22 mouse cellular contexts compared by ENCODE assay signal in genomic region chr7:43882811-43883210, GRCm38 (mm10). TPM values are rescaled to one million over a fixed set of nuclear protein-coding genes. Genes with fewer than 3 reads are reported as not detected.
A peak's percentile ranks its signal among the peaks of the same experiment; 100 is the strongest.
DNase-seq lines count a peak whose midpoint lies in the region; ATAC-seq and TF ChIP-seq lines count a peak whose summit lies in the region.
"Had no signal": no experiment of that assay in that cellular context is flagged by ENCODE, and none has a peak within 500 bp of the region (broad histone marks: within the 10 kb centered on the region; RNA-seq: fewer than 3 reads in every experiment).

No protein-coding gene starts in this region.

- H3K27ac ChIP-seq in gastrocnemius, adult 2 months, result peak overlapping the region; percentile 31
- H3K27ac ChIP-seq in heart, embryonic 10.5 days, result no peak overlapping the region
- H3K27ac ChIP-seq: embryonic facial prominence, embryonic 15.5 days; forebrain, embryonic 10.5 days; hindbrain, embryonic 14.5 days had no signal

- ATAC-seq in common myeloid progenitor, adult 5-6 weeks (replicated peaks; ENCODE audit: low read depth, poor library complexity, severe bottlenecking), result 0 out of 2 replicates have a peak, but pooled peaks have one; percentile 13
- ATAC-seq: forebrain, embryonic 14.5 days; intestine, embryonic 16.5 days had no signal

- TF ChIP-seq CTCF in gastrocnemius, adult 2 months (IDR thresholded peaks at IDR 0.05), result no peak

- DNase-seq in gastrocnemius, adult 2 months, result peak; percentile 24
- DNase-seq in gastrocnemius, adult 18-20 months (ENCODE audit: low spot score), result no peak
- DNase-seq in heart, adult 18-20 months, result peak; percentile 6 to 19
- no peak for DNase-seq in heart, embryonic 10.5 days (ENCODE audit: low spot score)
- peak; percentile 3 for DNase-seq in splenic B cell, adult 2 months (ENCODE audit: low read depth, low spot score)
- DNase-seq in layer of hippocampus, postnatal 25 days (ENCODE audit: extremely low spot score in 1 of 2, low spot score in 1 of 2), result no peak

- no peaks in the 10 kb centered on the region for H3K4me1 ChIP-seq in heart, embryonic 10.5 days

- intact Hi-C loops in gastrocnemius, adult 2 months (cut with DNase I), result no loop called here

- H3K4me3 ChIP-seq in gastrocnemius, adult 2 months, result no peak overlapping the region
- H3K4me3 ChIP-seq in heart, embryonic 10.5 days, result no peak overlapping the region
- H3K4me3 ChIP-seq: embryonic facial prominence, embryonic 15.5 days; erythroblast, embryonic 14.5 days had no signal

- H3K9me3 ChIP-seq in heart, embryonic 10.5 days, result no peaks in the 10 kb centered on the region
- H3K9me3 ChIP-seq: embryonic facial prominence, embryonic 15.5 days; forebrain, embryonic 10.5 days had no signal

- peaks cover 55% of the 10 kb centered on the region for H3K27me3 ChIP-seq in heart, embryonic 10.5 days (ENCODE audit: insufficient read depth, poor library complexity, severe bottlenecking)
- H3K27me3 ChIP-seq in splenic B cell, adult 2 months (ENCODE audit: control insufficient read depth, insufficient read depth, low read length, poor library complexity, severe bottlenecking), result no peaks in the 10 kb centered on the region
- H3K27me3 ChIP-seq: embryonic facial prominence, embryonic 15.5 days had no signal

- H3K36me3 ChIP-seq in heart, embryonic 10.5 days, result no peaks in the 10 kb centered on the region
- no peaks in the 10 kb centered on the region for H3K36me3 ChIP-seq in splenic B cell, adult 2 months (ENCODE audit: control insufficient read depth, insufficient read depth, low read length, poor library complexity, severe bottlenecking)
- H3K36me3 ChIP-seq: embryonic facial prominence, embryonic 15.5 days; forebrain, embryonic 10.5 days had no signal

- WGBS in heart, embryonic 10.5 days, result 23% methylated on average over 4 of the region's 4 CpGs

RNA-seq across cellular contexts. Expression of gene Klk4, which starts 1.9 kb away (rescaled TPM):
- not detected for total RNA-seq in gastrocnemius, adult 2 months (2021)
- total RNA-seq in gastrocnemius, adult 18-20 months (2021), result not detected
- total RNA-seq in heart, adult 18-20 months (2021), result not detected
- 0.10 TPM in 1 of 2 replicates, not detected in the other for polyA plus RNA-seq in heart, embryonic 10.5 days (2016; fragmentation: Nextera tagmentation; extraction: Ambion mirVana)
- not detected in 2 replicates for total RNA-seq in common myeloid progenitor, adult 5-6 weeks (2017)
- not detected for total RNA-seq in layer of hippocampus, postnatal 25 days (2021)
- total RNA-seq: adrenal gland, adult 8-10 months; adrenal gland, postnatal 36 days; gastrocnemius, postnatal 10 days; heart, postnatal 10 days; hematopoietic stem cell, adult 5-6 weeks had no signal
- polyA plus RNA-seq: C2C12; cerebellum, adult 2 months; embryonic facial prominence, embryonic 11.5 days; erythroblast, embryonic 14.5 days; forebrain, embryonic 10.5 days; heart, embryonic 14.5 days; intestine, embryonic 16.5 days had no signal

RNA-seq across cellular contexts. Expression of gene Klk5, which starts 41.0 kb away (rescaled TPM):
- total RNA-seq in gastrocnemius, adult 2 months (2021), result not detected
- not detected for total RNA-seq in gastrocnemius, adult 18-20 months (2021)
- total RNA-seq in heart, adult 18-20 months (2021), result not detected
- polyA plus RNA-seq in heart, embryonic 10.5 days (2016; fragmentation: Nextera tagmentation; extraction: Ambion mirVana), result 0.14 TPM in 1 of 2 replicates, not detected in the other
- not detected in 2 replicates for total RNA-seq in common myeloid progenitor, adult 5-6 weeks (2017)
- not detected for total RNA-seq in layer of hippocampus, postnatal 25 days (2021)
- total RNA-seq: adrenal gland, adult 8-10 months; adrenal gland, postnatal 36 days; gastrocnemius, postnatal 10 days; heart, postnatal 10 days; hematopoietic stem cell, adult 5-6 weeks had no signal
- polyA plus RNA-seq: C2C12; cerebellum, adult 2 months; embryonic facial prominence, embryonic 11.5 days; forebrain, embryonic 14.5 days; heart, embryonic 14.5 days; hindbrain, embryonic 14.5 days; intestine, embryonic 16.5 days had no signal

RNA-seq across cellular contexts. Expression of gene Klk15, which starts 50.7 kb away (rescaled TPM):
- total RNA-seq in gastrocnemius, adult 2 months (2021), result not detected
- total RNA-seq in gastrocnemius, adult 18-20 months (2021), result not detected
- not detected for total RNA-seq in heart, adult 18-20 months (2021)
- polyA plus RNA-seq in heart, embryonic 10.5 days (2016; fragmentation: Nextera tagmentation; extraction: Ambion mirVana), result not detected in 2 replicates
- total RNA-seq in common myeloid progenitor, adult 5-6 weeks (2017), result not detected in 2 replicates
- total RNA-seq in layer of hippocampus, postnatal 25 days (2021), result not detected
- total RNA-seq: adrenal gland, adult 8-10 months; adrenal gland, postnatal 36 days; gastrocnemius, postnatal 10 days; heart, postnatal 10 days; hematopoietic stem cell, adult 5-6 weeks had no signal
- polyA plus RNA-seq: C2C12; cerebellum, adult 2 months; embryonic facial prominence, embryonic 11.5 days; embryonic facial prominence, embryonic 15.5 days; erythroblast, embryonic 14.5 days; forebrain, embryonic 10.5 days; forebrain, embryonic 14.5 days; heart, embryonic 14.5 days; hindbrain, embryonic 14.5 days; intestine, embryonic 16.5 days had no signal

RNA-seq across cellular contexts. Expression of gene Klk6, which starts 58.5 kb away (rescaled TPM):
- not detected for total RNA-seq in gastrocnemius, adult 2 months (2021)
- not detected for total RNA-seq in gastrocnemius, adult 18-20 months (2021)
- total RNA-seq in heart, adult 18-20 months (2021), result not detected
- not detected in 2 replicates for polyA plus RNA-seq in heart, embryonic 10.5 days (2016; fragmentation: Nextera tagmentation; extraction: Ambion mirVana)
- not detected in 2 replicates for total RNA-seq in common myeloid progenitor, adult 5-6 weeks (2017)
- not detected for total RNA-seq in layer of hippocampus, postnatal 25 days (2021)
- total RNA-seq: adrenal gland, adult 8-10 months; adrenal gland, postnatal 36 days; gastrocnemius, postnatal 10 days; heart, postnatal 10 days; hematopoietic stem cell, adult 5-6 weeks had no signal
- polyA plus RNA-seq: embryonic facial prominence, embryonic 11.5 days; erythroblast, embryonic 14.5 days; forebrain, embryonic 10.5 days; forebrain, embryonic 14.5 days; heart, embryonic 14.5 days; hindbrain, embryonic 14.5 days; intestine, embryonic 16.5 days had no signal

Comparison
In these comparisons a context has a peak if more than half of its experiments do, and no peak if none do; other contexts are left out.
1. DNase-seq: peak in gastrocnemius, adult 2 months (single experiment), heart, adult 18-20 months (2 of 2) and splenic B cell, adult 2 months (single experiment); none in gastrocnemius, adult 18-20 months (single experiment), heart, embryonic 10.5 days (single experiment) and layer of hippocampus, postnatal 25 days (0 of 2).